Mouse (Mus musculus) small intestine, adult 2 months (tissue): ENCODE measurements at regions not wholly inside any gene's neighbourhood (a gene's known extent, or its start where the extent isn't known, plus 50 kb on each side); places are given as distances from the start of the nearest gene placed in this dataset.

ENCODE experiments used
- H3K27ac ChIP-seq: fragments of 200-500 bp; 2 replicates; pipeline ENCODE4 v1.5.1; 2012; ENCODE audit warnings: low read depth, low read length, control low read depth, inconsistent platforms; ENCODE audit not compliant: insufficient read depth
- H3K27me3 ChIP-seq: fragments of 200-500 bp; 2 replicates; pipeline ENCODE4 v1.6.1; 2012; ENCODE audit warnings: mild to moderate bottlenecking, moderate library complexity, low read length, inconsistent platforms; ENCODE audit not compliant: control insufficient read depth, insufficient read depth
- H3K36me3 ChIP-seq: fragments of 200-500 bp; 2 replicates; pipeline ENCODE4 v1.6.1; 2012; ENCODE audit warnings: mild to moderate bottlenecking, low read length, control low read depth, inconsistent platforms; ENCODE audit not compliant: control insufficient read depth, insufficient read depth
- H3K4me1 ChIP-seq: fragments of 200-500 bp; 2 replicates; pipeline ENCODE4 v1.6.1; 2012; ENCODE audit warnings: low read length, inconsistent platforms, mixed read lengths; ENCODE audit not compliant: control insufficient read depth, insufficient read depth, insufficient read length
- H3K4me3 ChIP-seq: fragments of 200-500 bp; 2 replicates; pipeline ENCODE4 v1.5.1; 2012; ENCODE audit warnings: low read depth, mild to moderate bottlenecking, control low read depth, inconsistent platforms, low read length, moderate library complexity
- CTCF ChIP-seq: fragments of 200-500 bp; IDR thresholded peaks from 2 replicates; pipeline ENCODE4 v1.5.1; 2012; ENCODE audit warnings: low read depth, mild to moderate bottlenecking, control low read depth, inconsistent platforms, low read length, moderate library complexity, mixed read lengths; ENCODE audit not compliant: insufficient replicate concordance, insufficient read length; ENCODE audit errors: extremely low read depth
- POLR2A ChIP-seq: fragments of 200-500 bp; IDR thresholded peaks from 2 replicates; pipeline ENCODE4 v1.6.1; 2012; ENCODE audit warnings: low read depth, mild to moderate bottlenecking, control low read depth, inconsistent platforms, low read length, moderate library complexity
- whole genome bisulfite sequencing: fragments of 180-500 bp; shearing (Covaris S2); methylation state at CpG from one replicate; pipeline ENCODE4 v1.1.7; 2018; 5-methylcytosine and 5-hydroxymethylcytosine counted together

DNA sequence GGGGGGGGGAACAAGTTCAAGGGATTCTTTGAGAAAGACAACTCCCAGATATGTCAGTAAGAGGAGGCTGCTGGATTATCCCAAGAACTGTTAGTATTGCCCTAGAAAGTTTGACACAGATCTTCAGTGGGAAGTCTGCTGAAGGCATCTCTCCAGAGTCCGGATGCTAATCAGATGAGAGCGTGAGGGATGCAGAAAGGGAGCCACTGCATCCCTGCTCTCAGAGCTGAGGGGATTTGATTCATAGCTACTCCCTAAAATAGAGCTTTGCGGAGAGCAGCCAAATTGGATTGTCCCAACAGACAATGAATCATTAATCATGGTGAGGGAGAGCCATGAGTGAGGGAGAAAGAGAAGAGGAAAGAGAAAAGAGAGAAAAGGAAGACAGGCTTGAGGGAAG lies 408.2 kb downstream of the Pdcd6ip start:
- 34% methylated on average over 3 of the region's 3 CpGs for WGBS
- Histone ChIP-seq H3K4me1 (no peaks in the 10 kb centered on the region), H3K4me3 (no peak overlapping the region), H3K27ac (no peak overlapping the region), H3K27me3 (no peaks in the 10 kb centered on the region), H3K36me3 (no peaks in the 10 kb centered on the region)
- TF ChIP-seq POLR2A (no peak), CTCF (no peak)

DNA sequence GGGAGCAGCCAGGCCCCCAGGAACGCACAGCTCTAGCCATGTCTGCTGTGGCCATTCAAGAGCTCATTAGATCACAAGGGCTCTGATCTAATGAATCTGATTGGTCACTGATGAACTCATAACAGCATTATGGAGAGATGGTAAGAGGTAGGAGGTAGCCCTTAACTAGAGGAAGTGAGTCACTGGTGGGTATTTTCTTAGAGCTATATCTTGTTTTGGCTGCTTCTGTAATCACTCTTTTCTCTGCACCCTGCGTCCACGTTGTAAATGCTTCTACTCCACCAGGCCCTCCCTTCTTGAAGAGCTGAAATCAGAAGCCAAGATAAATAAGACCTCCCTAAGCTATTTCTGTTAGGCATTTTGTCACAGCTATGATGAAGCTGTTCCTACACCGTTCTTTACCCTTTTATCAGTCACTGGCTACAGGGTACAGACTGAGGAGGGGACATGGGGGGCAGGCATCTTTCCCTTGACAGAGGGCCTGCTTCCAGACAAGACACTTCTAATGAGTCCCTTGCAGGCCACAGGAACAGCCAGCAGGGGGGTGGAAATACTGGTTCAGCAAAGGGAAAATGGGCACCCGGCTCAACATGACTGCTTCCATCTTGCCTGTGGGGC lies 412.1 kb downstream of the Pdcd6ip start:
- Histone ChIP-seq H3K36me3 (no peaks in the 10 kb centered on the region), H3K4me3 (no peak overlapping the region), H3K27me3 (no peaks in the 10 kb centered on the region), H3K27ac (no peak overlapping the region), H3K4me1 (no peaks in the 10 kb centered on the region)
- WGBS = 63% methylated on average over 5 of the region's 5 CpGs
- TF ChIP-seq POLR2A = no peak
- TF ChIP-seq CTCF = no peak

DNA sequence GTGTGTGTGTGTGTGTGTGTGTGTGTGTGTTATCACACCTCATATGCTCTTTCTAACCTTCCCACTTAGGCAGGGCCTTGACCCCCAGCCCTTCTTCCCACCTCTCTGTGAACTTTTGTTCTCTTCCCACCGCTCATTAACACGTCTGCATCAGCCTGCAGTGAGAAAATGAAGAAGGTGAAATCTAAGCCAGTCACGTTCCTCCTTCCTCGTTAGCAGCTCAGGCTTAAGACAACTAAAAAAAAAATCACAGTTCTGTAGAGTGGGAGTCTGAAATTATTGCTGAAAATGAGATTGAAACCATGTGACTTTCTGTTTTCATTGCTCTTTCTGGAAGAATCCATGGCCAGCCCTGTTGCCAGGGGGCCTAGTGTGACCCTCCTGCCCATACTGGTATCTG lies 420.7 kb downstream of the Pdcd6ip start:
- H3K4me3 ChIP-seq = no peak overlapping the region
- H3K27me3 ChIP-seq = no peaks in the 10 kb centered on the region
- no peaks in the 10 kb centered on the region for H3K4me1 ChIP-seq
- H3K27ac ChIP-seq = no peak overlapping the region
- no peaks in the 10 kb centered on the region for H3K36me3 ChIP-seq
- TF ChIP-seq CTCF (no peak), POLR2A (no peak)
- 63% methylated on average over 4 of the region's 4 CpGs for WGBS

DNA sequence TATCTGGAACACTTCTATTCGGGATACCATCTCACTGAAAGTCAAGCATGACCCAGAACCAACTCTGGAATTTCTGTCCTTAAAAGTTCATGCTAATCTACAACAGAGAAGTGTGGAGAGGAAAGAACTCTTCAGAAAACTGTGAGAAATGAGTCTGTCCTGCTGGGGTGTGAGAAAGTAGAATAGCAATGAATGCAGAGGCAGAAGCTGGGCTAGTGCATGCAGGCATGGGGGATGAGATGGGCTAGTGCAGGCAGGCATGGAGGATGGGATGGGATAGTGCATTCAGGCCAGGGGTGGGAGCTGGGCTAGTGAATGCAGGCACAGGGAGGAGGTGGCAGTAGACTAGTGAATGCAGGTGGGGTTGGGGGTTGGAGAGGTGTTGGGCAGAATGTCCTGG lies 424.8 kb downstream of the Pdcd6ip start:
- Histone ChIP-seq H3K27me3 (no peaks in the 10 kb centered on the region), H3K4me3 (no peak overlapping the region), H3K4me1 (no peaks in the 10 kb centered on the region), H3K27ac (no peak overlapping the region), H3K36me3 (no peaks in the 10 kb centered on the region)
- WGBS = 13% methylated on average over 1 of the region's 1 CpGs
- TF ChIP-seq CTCF = no peak
- TF ChIP-seq POLR2A = no peak

DNA sequence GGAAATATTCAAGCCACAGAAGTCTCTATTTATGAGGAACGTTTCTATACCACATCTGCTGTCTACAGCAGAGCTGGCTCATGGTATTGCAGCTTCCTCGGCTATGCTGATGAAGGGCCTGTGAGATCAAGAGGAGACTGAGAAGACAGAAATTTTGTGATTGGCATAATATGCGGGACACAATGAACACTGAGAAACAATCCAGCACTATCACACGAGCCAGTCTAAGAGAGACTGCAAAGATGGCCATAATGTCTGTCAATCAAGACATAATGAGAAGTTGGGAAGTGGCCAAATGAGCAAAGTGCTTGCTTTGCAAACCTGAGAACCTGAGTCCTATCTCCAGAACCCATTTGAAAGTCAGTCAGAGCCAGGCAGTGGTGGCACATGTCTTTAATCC lies 437.5 kb downstream of the Pdcd6ip start:
- TF ChIP-seq CTCF (no peak), POLR2A (no peak)
- WGBS = 85% methylated on average over 4 of the region's 4 CpGs
- H3K4me3 ChIP-seq = no peak overlapping the region
- no peaks in the 10 kb centered on the region for H3K4me1 ChIP-seq
- no peaks in the 10 kb centered on the region for H3K36me3 ChIP-seq
- H3K27me3 ChIP-seq = no peaks in the 10 kb centered on the region
- H3K27ac ChIP-seq = no peak overlapping the region

DNA sequence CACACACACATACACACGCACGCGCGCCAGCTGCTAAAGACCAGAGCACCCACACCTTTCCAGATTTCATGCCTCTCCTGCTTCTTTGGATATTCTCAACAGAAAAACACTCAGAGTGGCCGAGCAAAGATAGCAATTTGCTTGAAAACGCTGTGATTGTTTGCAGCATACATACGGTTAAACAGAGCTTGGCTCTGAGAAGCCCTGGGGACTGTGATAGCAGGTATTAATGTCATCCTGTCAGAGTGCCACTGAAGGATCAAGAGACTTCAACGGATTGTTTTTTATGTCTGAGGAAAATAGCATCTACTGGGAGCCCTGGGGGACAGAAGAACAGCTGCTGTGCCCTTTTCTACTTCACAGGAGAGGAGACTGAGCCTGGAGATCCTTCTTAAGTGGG lies 440.4 kb downstream of the Pdcd6ip start:
- no peaks in the 10 kb centered on the region for H3K4me1 ChIP-seq
- no peak overlapping the region for H3K27ac ChIP-seq
- TF ChIP-seq CTCF = no peak
- TF ChIP-seq POLR2A = no peak
- no peak overlapping the region for H3K4me3 ChIP-seq
- H3K27me3 ChIP-seq = no peaks in the 10 kb centered on the region
- no peaks in the 10 kb centered on the region for H3K36me3 ChIP-seq
- WGBS = 82% methylated on average over 8 of the region's 8 CpGs

DNA sequence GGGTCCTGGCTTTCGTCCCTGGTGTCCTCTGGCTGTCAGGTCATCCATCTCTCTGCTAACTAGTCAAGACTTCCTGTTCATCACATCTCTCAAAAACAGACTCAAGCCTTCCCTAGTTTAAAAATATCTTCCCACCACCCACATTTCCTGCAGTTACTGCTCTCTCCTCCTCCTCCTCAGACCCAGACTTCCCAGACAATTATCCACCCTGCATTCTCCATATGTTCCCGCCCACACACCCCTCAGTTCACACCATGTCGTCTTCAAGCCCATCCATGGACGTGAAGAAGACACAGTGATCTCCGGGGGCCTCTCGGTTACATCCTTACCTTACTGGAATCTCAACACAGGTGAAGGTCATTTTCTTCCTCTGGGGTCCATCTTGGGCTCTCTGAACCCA lies 444.4 kb downstream of the Pdcd6ip start:
- Histone ChIP-seq H3K36me3 (no peaks in the 10 kb centered on the region), H3K27ac (no peak overlapping the region), H3K27me3 (no peaks in the 10 kb centered on the region), H3K4me1 (no peaks in the 10 kb centered on the region), H3K4me3 (no peak overlapping the region)
- no peak for TF ChIP-seq CTCF
- TF ChIP-seq POLR2A = no peak
- WGBS = 85% methylated on average over 6 of the region's 6 CpGs

DNA sequence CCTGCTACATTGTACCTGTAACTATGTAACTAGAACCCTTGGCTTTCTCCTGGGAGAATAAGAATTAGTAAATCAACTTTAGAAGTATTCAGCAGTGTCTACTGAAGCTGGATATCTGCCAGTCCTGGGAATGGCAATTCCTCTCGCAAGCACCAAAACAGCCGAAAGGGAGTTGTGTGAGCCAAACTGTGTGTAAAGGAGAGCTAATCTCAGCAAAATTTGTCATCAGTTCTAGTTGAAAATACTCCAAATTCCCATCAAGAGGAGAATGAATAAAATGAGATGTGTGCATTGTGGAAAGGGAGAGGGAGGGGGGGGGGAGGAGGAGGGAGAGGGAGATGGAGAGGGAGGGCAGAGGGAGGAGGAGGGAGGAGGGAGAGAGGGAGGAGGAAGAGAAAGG lies 447.8 kb downstream of the Pdcd6ip start:
- TF ChIP-seq POLR2A (no peak), CTCF (no peak)
- Histone ChIP-seq H3K4me3 (no peak overlapping the region), H3K4me1 (no peaks in the 10 kb centered on the region), H3K27me3 (no peaks in the 10 kb centered on the region), H3K36me3 (no peaks in the 10 kb centered on the region), H3K27ac (no peak overlapping the region)
- 90% methylated on average over 2 of the region's 2 CpGs for WGBS
